Mouse (Mus musculus): ENCODE measurements around the gene Slc4a1ap. TPM values are rescaled to one million over a fixed set of nuclear protein-coding genes. Genes with fewer than 3 reads are reported as not detected.

The Slc4a1ap gene
- total and polyA plus RNA-seq, 3 experiments: 20.7 to 54.4 (median 46.6) TPM

- Histone ChIP-seq H3K9me3 (replicated peaks) (no peaks in the 10 kb centered on the region), H3K4me3 (ENCODE audit: low read depth, low read length) (no peak overlapping the region), H3K36me3 (replicated peaks) (peaks cover 20% of the 10 kb centered on the region), H3K27me3 (ENCODE audit: insufficient read depth, low read length) (no peaks in the 10 kb centered on the region; the same call in 1 of the 2 replicates), H3K4me1 (ENCODE audit: insufficient read depth, low read depth, low read length) (peaks cover 47% of the 10 kb centered on the region)
- TF ChIP-seq TAL1 (conservative IDR thresholded peaks at IDR 0.05; ENCODE audit: low read depth, low read length) (no peak), POLR2AphosphoS5 (IDR thresholded peaks at IDR 0.05; ENCODE audit: insufficient replicate concordance, low read depth, low read length) (no peak)
- ATAC-seq (ENCODE audit: extremely low read depth, insufficient number of reproducible peaks, low FRiP score, poor library complexity, severe bottlenecking) (no peak), DNase-seq (ENCODE audit: low spot score) (no peak)
Observed at GRCm38 (mm10) chr5:31598121-31598520, 71.3 kb downstream of the Slc4a1ap start.

GRCm38 (mm10) chr5:31598579-31598978 lies 71.8 kb downstream of the Slc4a1ap start:
- TF ChIP-seq CTCF (IDR thresholded peaks at IDR 0.05; ENCODE audit: low read depth, low read length) (no peak), TAL1 (conservative IDR thresholded peaks at IDR 0.05; ENCODE audit: low read depth, low read length) (no peak), GATA2 (IDR thresholded peaks at IDR 0.05; ENCODE audit: borderline replicate concordance, low read depth, low read length) (no peak), GATA1 (IDR thresholded peaks at IDR 0.05; ENCODE audit: borderline replicate concordance, low read length) (no peak), POLR2AphosphoS5 (IDR thresholded peaks at IDR 0.05; ENCODE audit: insufficient replicate concordance, low read depth, low read length) (no peak)
- Histone ChIP-seq H3K36me3 (replicated peaks) (peaks cover 20% of the 10 kb centered on the region), H3K4me1 (ENCODE audit: insufficient read depth, low read depth, low read length) (peaks cover 47% of the 10 kb centered on the region), H3K9me3 (replicated peaks) (no peaks in the 10 kb centered on the region), H3K27me3 (ENCODE audit: insufficient read depth, low read length) (no peaks in the 10 kb centered on the region; the same call in 1 of the 2 replicates), H3K4me3 (ENCODE audit: low read depth, low read length) (no peak overlapping the region)
- DNase-seq (ENCODE audit: low spot score) (no peak), ATAC-seq (ENCODE audit: extremely low read depth, insufficient number of reproducible peaks, low FRiP score, poor library complexity, severe bottlenecking) (no peak)

GRCm38 (mm10) chr5:31599161-31599560 lies 72.4 kb downstream of the Slc4a1ap start:
- no peaks in the 10 kb centered on the region; the same call in 1 of the 2 replicates for H3K27me3 ChIP-seq (ENCODE audit: insufficient read depth, low read length)
- peaks cover 25% of the 10 kb centered on the region for H3K36me3 ChIP-seq (replicated peaks)
- no peak overlapping the region for H3K4me3 ChIP-seq (ENCODE audit: low read depth, low read length)
- DNase-seq (ENCODE audit: low spot score) (no peak), ATAC-seq (ENCODE audit: extremely low read depth, insufficient number of reproducible peaks, low FRiP score, poor library complexity, severe bottlenecking) (no peak)
- peaks cover 47% of the 10 kb centered on the region for H3K4me1 ChIP-seq (ENCODE audit: insufficient read depth, low read depth, low read length)
- TF ChIP-seq GATA1 (IDR thresholded peaks at IDR 0.05; ENCODE audit: borderline replicate concordance, low read length) (no peak), TAL1 (conservative IDR thresholded peaks at IDR 0.05; ENCODE audit: low read depth, low read length) (no peak), CTCF (IDR thresholded peaks at IDR 0.05; ENCODE audit: low read depth, low read length) (no peak), GATA2 (IDR thresholded peaks at IDR 0.05; ENCODE audit: borderline replicate concordance, low read depth, low read length) (no peak), POLR2AphosphoS5 (IDR thresholded peaks at IDR 0.05; ENCODE audit: insufficient replicate concordance, low read depth, low read length) (no peak)
- H3K9me3 ChIP-seq (replicated peaks): no peaks in the 10 kb centered on the region

GRCm38 (mm10) chr5:31601162-31601722 lies 74.4 kb downstream of the Slc4a1ap start:
- H3K4me1 ChIP-seq (ENCODE audit: insufficient read depth, low read depth, low read length): peaks cover 42% of the 10 kb centered on the region
- H3K27me3 ChIP-seq (ENCODE audit: insufficient read depth, low read length): no peaks in the 10 kb centered on the region; the same call in 1 of the 2 replicates
- DNase-seq (ENCODE audit: low spot score) (no peak), ATAC-seq (ENCODE audit: extremely low read depth, insufficient number of reproducible peaks, low FRiP score, poor library complexity, severe bottlenecking) (no peak)
- H3K36me3 ChIP-seq (replicated peaks): peaks cover 32% of the 10 kb centered on the region
- H3K4me3 ChIP-seq (ENCODE audit: low read depth, low read length): no peak overlapping the region
- no peaks in the 10 kb centered on the region for H3K9me3 ChIP-seq (replicated peaks)
- TF ChIP-seq GATA1 (IDR thresholded peaks at IDR 0.05; ENCODE audit: borderline replicate concordance, low read length): no peak

- no peaks in the 10 kb centered on the region for H3K9me3 ChIP-seq (replicated peaks)
- DNase-seq (ENCODE audit: low spot score) (peak; percentile 68), ATAC-seq (ENCODE audit: extremely low read depth, insufficient number of reproducible peaks, low FRiP score, poor library complexity, severe bottlenecking) (peak; percentile 60)
- peaks cover 30% of the 10 kb centered on the region for H3K4me1 ChIP-seq (ENCODE audit: insufficient read depth, low read depth, low read length)
- TF ChIP-seq CTCF (IDR thresholded peaks at IDR 0.05; ENCODE audit: low read depth, low read length): no peak
- no peak for TF ChIP-seq TAL1 (conservative IDR thresholded peaks at IDR 0.05; ENCODE audit: low read depth, low read length)
- no peak for TF ChIP-seq POLR2AphosphoS5 (IDR thresholded peaks at IDR 0.05; ENCODE audit: insufficient replicate concordance, low read depth, low read length)
- no peak for TF ChIP-seq GATA1 (IDR thresholded peaks at IDR 0.05; ENCODE audit: borderline replicate concordance, low read length)
- TF ChIP-seq GATA2 (IDR thresholded peaks at IDR 0.05; ENCODE audit: borderline replicate concordance, low read depth, low read length): no peak
- H3K27me3 ChIP-seq (ENCODE audit: insufficient read depth, low read length): no peaks in the 10 kb centered on the region
- peak overlapping the region; percentile 34; the same call in 1 of the 2 replicates for H3K4me3 ChIP-seq (ENCODE audit: low read depth, low read length)
- H3K36me3 ChIP-seq (replicated peaks): peaks cover 38% of the 10 kb centered on the region
Observed at GRCm38 (mm10) chr5:31602377-31602776, 75.6 kb downstream of the Slc4a1ap start.

GRCm38 (mm10) chr5:31603766-31604165 lies 77.0 kb downstream of the Slc4a1ap start:
- TF ChIP-seq GATA2 (IDR thresholded peaks at IDR 0.05; ENCODE audit: borderline replicate concordance, low read depth, low read length) (no peak), TAL1 (conservative IDR thresholded peaks at IDR 0.05; ENCODE audit: low read depth, low read length) (no peak), GATA1 (IDR thresholded peaks at IDR 0.05; ENCODE audit: borderline replicate concordance, low read length) (no peak), CTCF (IDR thresholded peaks at IDR 0.05; ENCODE audit: low read depth, low read length) (no peak), POLR2AphosphoS5 (IDR thresholded peaks at IDR 0.05; ENCODE audit: insufficient replicate concordance, low read depth, low read length) (no peak)
- no peaks in the 10 kb centered on the region for H3K27me3 ChIP-seq (ENCODE audit: insufficient read depth, low read length)
- no peaks in the 10 kb centered on the region for H3K9me3 ChIP-seq (replicated peaks)
- DNase-seq (ENCODE audit: low spot score) (no peak), ATAC-seq (ENCODE audit: extremely low read depth, insufficient number of reproducible peaks, low FRiP score, poor library complexity, severe bottlenecking) (no peak)
- peaks cover 44% of the 10 kb centered on the region for H3K36me3 ChIP-seq (replicated peaks)
- peaks cover 30% of the 10 kb centered on the region for H3K4me1 ChIP-seq (ENCODE audit: insufficient read depth, low read depth, low read length)
- no peak overlapping the region for H3K4me3 ChIP-seq (ENCODE audit: low read depth, low read length)
